Mouse (Mus musculus): ENCODE results near the gene Ism1. TPM values are rescaled to one million over a fixed set of nuclear protein-coding genes. Genes with fewer than 3 reads are reported as not detected.
A peak's percentile ranks its signal among the peaks of the same experiment; 100 is the strongest.

The Ism1 gene
- total RNA-seq, 2 experiments from 2014 or later: 7.0 to 7.7 TPM

GRCm38 (mm10) chr2:139712046-139712445 is 34.1 kb downstream of the Ism1 start:
- DNase-seq (ENCODE audit: low spot score in 2 of 2): no peak

DNA sequence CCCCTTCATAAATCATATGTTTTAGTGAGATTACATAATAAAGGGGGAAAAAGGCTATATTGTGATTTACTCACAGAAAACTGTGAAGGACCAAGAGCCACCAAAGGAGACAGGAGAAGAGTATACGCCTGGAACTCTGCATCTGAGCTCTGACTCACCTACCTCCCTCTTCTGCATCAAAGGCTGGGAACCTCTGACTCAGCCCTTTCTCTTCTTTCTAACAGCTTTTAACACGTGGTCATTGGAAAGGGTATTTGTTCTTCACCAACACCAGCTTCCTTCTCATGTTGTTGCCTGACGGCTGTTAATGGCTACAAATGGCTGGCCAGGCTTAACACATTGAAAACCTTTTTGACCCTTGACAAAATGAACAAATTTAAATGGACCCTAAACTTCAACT is 36.2 kb downstream of the Ism1 start:
- DNase-seq (ENCODE audit: low spot score in 2 of 2): no peak

- no peak for DNase-seq (ENCODE audit: low spot score in 2 of 2)
Observed at GRCm38 (mm10) chr2:139717772-139718171, 39.8 kb downstream of the Ism1 start.

GRCm38 (mm10) chr2:139722700-139723099 is 44.7 kb downstream of the Ism1 start:
- peak; percentile 16 to 26 for DNase-seq (ENCODE audit: low spot score in 2 of 2)

GRCm38 (mm10) chr2:139723304-139723703 is 45.3 kb downstream of the Ism1 start:
- no peak for DNase-seq (ENCODE audit: low spot score in 2 of 2)

- no peak for DNase-seq (ENCODE audit: low spot score in 2 of 2)
Observed at GRCm38 (mm10) chr2:139724202-139724838, 46.3 kb downstream of the Ism1 start.

- DNase-seq (ENCODE audit: low spot score in 2 of 2): no peak
Observed at GRCm38 (mm10) chr2:139725328-139725727, 47.4 kb downstream of the Ism1 start.

DNA sequence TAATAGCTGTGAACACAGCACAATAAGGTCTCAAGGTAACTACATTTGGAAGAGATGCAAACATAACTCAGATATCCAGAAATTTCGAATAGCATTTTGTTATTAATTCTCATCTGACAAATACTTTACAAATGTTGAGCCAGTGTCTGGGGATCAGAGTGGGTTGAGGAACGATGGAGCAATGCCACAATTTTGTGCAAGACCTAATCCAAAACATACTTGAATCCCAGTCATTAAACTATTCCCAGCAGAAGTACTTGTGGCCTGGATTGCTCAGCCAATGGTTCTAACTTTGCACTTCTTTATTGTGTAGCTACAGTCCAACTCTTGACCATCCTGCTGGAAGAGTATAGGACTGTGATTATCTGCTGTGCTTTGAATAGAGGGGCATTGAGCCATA is 50.1 kb downstream of the Ism1 start:
- DNase-seq (ENCODE audit: low spot score in 2 of 2): no peak

GRCm38 (mm10) chr2:139729377-139729776 is 51.4 kb downstream of the Ism1 start:
- DNase-seq (ENCODE audit: low spot score in 2 of 2): no peak

DNA sequence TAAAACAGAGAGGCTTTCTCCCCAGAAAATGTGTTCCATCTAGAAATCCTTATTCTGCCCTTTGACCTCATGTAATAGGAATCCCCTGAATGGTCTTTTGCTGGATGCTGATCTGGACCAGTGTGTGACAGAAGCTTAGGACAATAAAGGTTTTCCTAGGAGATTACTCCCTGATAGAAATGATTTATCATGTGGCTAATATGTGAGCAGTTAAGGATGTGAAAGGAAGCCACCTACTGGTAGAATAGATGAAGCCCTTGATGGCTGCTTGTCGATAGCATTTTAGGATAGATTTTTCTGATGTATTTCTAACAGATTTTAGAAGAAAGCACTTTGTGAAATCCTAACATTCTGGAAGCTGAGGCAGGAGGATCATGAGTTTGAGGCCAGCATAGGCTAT is 64.4 kb downstream of the Ism1 start:
- peak in 1 of 2 experiments; percentile 52 for DNase-seq (ENCODE audit: low spot score in 2 of 2)

GRCm38 (mm10) chr2:139757021-139757420 is 79.0 kb downstream of the Ism1 start:
- no peak for DNase-seq (ENCODE audit: low spot score in 2 of 2)

DNA sequence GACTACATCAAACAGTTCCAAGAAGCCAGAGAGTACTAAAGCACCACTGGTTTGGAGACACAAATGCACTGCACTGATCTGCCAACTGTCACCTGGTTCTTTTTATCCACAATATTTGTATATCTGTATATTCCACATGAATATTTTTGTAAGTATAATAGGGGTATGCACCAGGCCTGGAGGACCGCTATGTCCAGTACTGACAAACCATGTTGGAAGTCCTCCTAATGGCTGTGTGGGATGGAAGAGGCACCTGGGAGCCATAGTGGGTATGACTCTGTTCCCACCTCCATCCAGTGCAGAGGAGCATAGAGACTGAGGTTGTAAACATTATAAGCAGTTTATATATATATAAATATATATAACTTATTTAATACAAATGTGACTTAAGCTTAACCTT is 79.5 kb downstream of the Ism1 start:
- DNase-seq (ENCODE audit: low spot score in 2 of 2): no peak

- no peak for DNase-seq (ENCODE audit: low spot score in 2 of 2)
Observed at GRCm38 (mm10) chr2:139764355-139764754, 86.4 kb downstream of the Ism1 start.

DNA sequence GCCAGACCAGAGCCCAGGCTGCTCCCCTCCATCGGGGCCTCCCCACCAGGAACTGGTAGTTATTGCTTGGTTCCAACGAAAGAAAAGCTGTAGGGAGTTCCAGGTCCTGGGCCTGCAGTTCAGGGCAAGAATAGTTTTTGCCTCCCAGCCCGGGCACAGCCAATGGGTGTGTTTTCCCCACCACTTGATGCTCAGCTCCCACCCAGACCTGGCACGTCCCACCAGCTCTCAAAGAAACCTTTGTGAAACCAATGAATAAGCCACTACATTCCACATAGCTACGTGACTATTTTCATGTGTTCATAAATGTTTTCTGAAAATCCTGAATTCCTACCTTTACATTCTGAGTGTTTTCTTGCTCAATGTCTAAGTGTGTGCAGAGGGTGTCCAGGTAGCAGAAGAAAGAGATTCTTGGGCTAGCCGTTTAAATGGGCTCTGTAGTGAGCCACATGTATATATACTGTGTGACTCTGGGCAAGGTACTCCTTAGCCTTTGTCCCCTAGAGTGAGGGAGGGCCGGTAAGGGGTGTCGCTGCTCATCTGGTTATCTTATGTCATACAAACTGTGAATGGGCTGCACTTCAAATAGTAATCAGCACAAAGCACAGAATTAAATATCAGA is 97.1 kb downstream of the Ism1 start:
- no peak for DNase-seq (ENCODE audit: low spot score in 2 of 2)

- no peak for DNase-seq (ENCODE audit: low spot score in 2 of 2)
Observed at GRCm38 (mm10) chr2:139776644-139777043, 98.7 kb downstream of the Ism1 start.

- DNase-seq (ENCODE audit: low spot score in 2 of 2): no peak
Observed at GRCm38 (mm10) chr2:139778283-139778682, 100.3 kb downstream of the Ism1 start.

DNA sequence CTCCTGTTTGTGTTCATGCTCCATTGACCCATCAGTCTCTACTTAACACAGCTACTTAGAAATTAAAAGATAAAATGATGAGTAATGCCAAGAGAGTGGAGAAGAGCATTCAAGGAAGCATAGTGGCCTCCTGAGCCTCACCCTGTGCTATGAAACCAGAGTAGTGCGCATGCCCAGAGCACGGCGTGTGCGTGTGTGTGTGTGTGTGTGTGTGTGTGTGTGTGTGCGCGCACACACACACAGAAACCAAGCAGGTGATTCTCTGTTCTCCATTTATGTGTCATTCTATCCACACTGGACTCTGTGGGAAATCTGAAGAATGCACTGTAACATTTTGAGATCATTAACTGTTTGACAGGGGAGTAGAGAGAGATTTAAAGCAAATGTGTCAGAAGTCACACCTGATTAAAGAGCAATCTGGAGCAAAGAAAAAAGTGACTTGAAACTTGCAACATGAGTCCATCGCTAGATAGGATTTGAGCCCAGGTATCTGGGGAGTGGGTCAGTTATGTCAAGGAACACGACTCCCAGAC is 105.4 kb downstream of the Ism1 start:
- DNase-seq (ENCODE audit: low spot score in 2 of 2): no peak

DNA sequence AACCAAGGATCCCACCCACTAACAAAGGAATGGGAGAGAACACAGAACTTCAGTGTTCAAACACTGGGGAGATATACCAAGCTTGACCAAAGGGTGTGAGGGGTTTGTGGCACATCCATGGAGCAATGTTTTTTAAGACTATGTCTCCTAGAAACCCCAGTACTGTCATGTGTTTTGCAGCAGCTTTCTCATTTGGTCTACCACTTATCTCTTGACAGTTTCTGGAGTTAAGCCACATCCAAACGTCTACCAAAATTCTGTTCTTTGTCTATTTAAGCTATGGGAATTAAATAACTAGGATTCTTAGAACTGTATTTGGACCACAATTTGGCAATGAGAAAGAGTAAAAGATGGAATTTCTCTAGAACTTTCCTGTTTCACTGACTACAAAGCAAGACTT is 106.5 kb downstream of the Ism1 start:
- DNase-seq (ENCODE audit: low spot score in 2 of 2): no peak

GRCm38 (mm10) chr2:139784946-139785345 is 107.0 kb downstream of the Ism1 start:
- DNase-seq (ENCODE audit: low spot score in 2 of 2): no peak

- DNase-seq (ENCODE audit: low spot score in 2 of 2): no peak
Observed at GRCm38 (mm10) chr2:139788658-139789057, 110.7 kb downstream of the Ism1 start.

GRCm38 (mm10) chr2:139792345-139793120 is 114.6 kb downstream of the Ism1 start:
- DNase-seq (ENCODE audit: low spot score in 2 of 2): no peak

- no peak for DNase-seq (ENCODE audit: low spot score in 2 of 2)
Observed at GRCm38 (mm10) chr2:139804041-139804440, 126.1 kb downstream of the Ism1 start.

Measured in layer of hippocampus, postnatal 14 days (tissue).